Comparison of ENCODE assay signal across 23 mouse cellular contexts in genomic region chr12:107476441-107477291, GRCm38 (mm10). TPM values are rescaled to one million over a fixed set of nuclear protein-coding genes. Genes with fewer than 3 reads are reported as not detected.
DNase-seq lines count a peak whose midpoint lies in the region; ATAC-seq and TF ChIP-seq lines count a peak whose summit lies in the region.
"Had no signal": no experiment of that assay in that cellular context is flagged by ENCODE, and none has a peak within 500 bp of the region (broad histone marks: within the 10 kb centered on the region; RNA-seq: fewer than 3 reads in every experiment).

No protein-coding gene starts in this region.

- no peaks in the 10 kb centered on the region for H3K9me3 ChIP-seq in neural tube, embryonic 12.5 days
- no peaks in the 10 kb centered on the region for H3K9me3 ChIP-seq in hindbrain, embryonic 13.5 days
- H3K9me3 ChIP-seq in midbrain, postnatal 0 days (ENCODE audit: low read length) = no peaks in the 10 kb centered on the region
- H3K9me3 ChIP-seq: liver, embryonic 12.5 days; lung, embryonic 15.5 days had no signal

- H3K4me3 ChIP-seq in neural tube, embryonic 12.5 days = no peak overlapping the region
- no peak overlapping the region for H3K4me3 ChIP-seq in hindbrain, embryonic 13.5 days
- H3K4me3 ChIP-seq in midbrain, postnatal 0 days (ENCODE audit: low read depth, low read length) = no peak overlapping the region
- H3K4me3 ChIP-seq: liver, embryonic 12.5 days; lung, embryonic 15.5 days had no signal

- peak; percentile 45 for DNase-seq in embryo, embryonic 10 days (ENCODE audit: low spot score)
- DNase-seq in embryo, embryonic 9.5 days (ENCODE audit: extremely low spot score) = no peak
- DNase-seq in neural tube, embryonic 10.5 days (ENCODE audit: extremely low spot score, low spot score) = no peak
- peak; percentile 38 for DNase-seq in midbrain, postnatal 0 days (ENCODE audit: low spot score)
- no peak for DNase-seq in thymus, postnatal 4 days
- no peak for DNase-seq in urinary bladder, postnatal 14 days (ENCODE audit: low spot score)
- DNase-seq: cerebellum, adult 11 months; heart, adult 18-20 months; kidney, adult 2 months; kidney, postnatal 25 days; thymus, postnatal 36 days had no signal

- H3K4me1 ChIP-seq in neural tube, embryonic 12.5 days = peaks cover 20% of the 10 kb centered on the region
- H3K4me1 ChIP-seq in hindbrain, embryonic 13.5 days (replicated peaks) = peaks cover 23% of the 10 kb centered on the region
- no peaks in the 10 kb centered on the region for H3K4me1 ChIP-seq in midbrain, postnatal 0 days (ENCODE audit: insufficient read depth, low read length)
- H3K4me1 ChIP-seq: liver, embryonic 12.5 days; lung, embryonic 15.5 days had no signal

- TF ChIP-seq CTCF in midbrain, postnatal 0 days (IDR thresholded peaks at IDR 0.05) = 0 out of 2 replicates have a peak, but pooled peaks have one; percentile 6

- 0 out of 2 replicates have a peak, but pooled peaks have one; percentile 25 for ATAC-seq in neural tube, embryonic 12.5 days (ENCODE audit: low FRiP score, low read depth)
- ATAC-seq in hindbrain, embryonic 13.5 days (ENCODE audit: low FRiP score) = peak; percentile 36; the same call in 1 of the 2 replicates
- ATAC-seq in midbrain, postnatal 0 days (ENCODE audit: low FRiP score) = peak; percentile 23; the same call in 1 of the 2 replicates
- ATAC-seq: liver, embryonic 12.5 days had no signal

- WGBS in neural tube, embryonic 12.5 days = 20% methylated on average over 12 of the region's 12 CpGs
- WGBS in hindbrain, embryonic 13.5 days = 19% methylated on average over 12 of the region's 12 CpGs
- WGBS in midbrain, postnatal 0 days = 26% methylated on average over 12 of the region's 12 CpGs

- H3K27ac ChIP-seq in neural tube, embryonic 12.5 days = 0 out of 2 replicates have a peak overlapping the region, but pooled peaks have one; percentile 26
- no peak overlapping the region for H3K27ac ChIP-seq in hindbrain, embryonic 13.5 days
- H3K27ac ChIP-seq in midbrain, postnatal 0 days (ENCODE audit: low read depth, low read length) = no peak overlapping the region
- H3K27ac ChIP-seq: liver, embryonic 12.5 days; lung, embryonic 15.5 days had no signal

- no peak overlapping the region for H3K9ac ChIP-seq in neural tube, embryonic 12.5 days
- H3K9ac ChIP-seq in hindbrain, embryonic 13.5 days = no peak overlapping the region
- H3K9ac ChIP-seq in midbrain, postnatal 0 days (replicated peaks; ENCODE audit: low read length, poor library complexity, severe bottlenecking) = no peak overlapping the region
- H3K9ac ChIP-seq: liver, embryonic 12.5 days; lung, embryonic 15.5 days had no signal

- no peaks in the 10 kb centered on the region for H3K36me3 ChIP-seq in neural tube, embryonic 12.5 days
- H3K36me3 ChIP-seq in hindbrain, embryonic 13.5 days = no peaks in the 10 kb centered on the region
- H3K36me3 ChIP-seq in midbrain, postnatal 0 days (ENCODE audit: insufficient read depth, low read length) = no peaks in the 10 kb centered on the region
- H3K36me3 ChIP-seq: liver, embryonic 12.5 days; lung, embryonic 15.5 days had no signal

- H3K27me3 ChIP-seq in neural tube, embryonic 12.5 days (replicated peaks) = no peaks in the 10 kb centered on the region
- 0 out of 2 replicates have a peak, but pooled peaks cover 3% of the 10 kb centered on the region for H3K27me3 ChIP-seq in hindbrain, embryonic 13.5 days
- no peaks in the 10 kb centered on the region for H3K27me3 ChIP-seq in midbrain, postnatal 0 days (ENCODE audit: insufficient read depth, low read length)
- H3K27me3 ChIP-seq: CH12.LX; liver, embryonic 12.5 days; lung, embryonic 15.5 days had no signal

- H3K4me2 ChIP-seq in neural tube, embryonic 12.5 days (replicated peaks) = peak overlapping the region; percentile 20
- H3K4me2 ChIP-seq in hindbrain, embryonic 13.5 days = no peak overlapping the region
- no peak overlapping the region for H3K4me2 ChIP-seq in midbrain, postnatal 0 days (ENCODE audit: low read depth, low read length, poor library complexity, severe bottlenecking)
- H3K4me2 ChIP-seq: liver, embryonic 12.5 days; lung, embryonic 15.5 days had no signal

RNA-seq across cellular contexts. Expression of gene 3110018I06Rik, which starts 11.8 kb away (rescaled TPM):
- not detected in 2 replicates for polyA plus RNA-seq in neural tube, embryonic 12.5 days (2016; fragmentation: Nextera tagmentation; extraction: Ambion mirVana)
- polyA plus RNA-seq in hindbrain, embryonic 13.5 days (2015; fragmentation: Nextera tagmentation; extraction: Ambion mirVana) = not detected in 2 replicates
- not detected in 2 replicates for total RNA-seq in midbrain, postnatal 0 days (2014; rRNA removed)
- polyA plus RNA-seq in midbrain, postnatal 0 days (2015; fragmentation: Nextera tagmentation; extraction: Ambion mirVana) = not detected in 2 replicates
- total RNA-seq: adrenal gland, postnatal 4 days; CH12.LX; heart, adult 18-20 months; layer of hippocampus, postnatal 25 days; left cerebral cortex, postnatal 36 days; megakaryocyte progenitor cell, adult 5-6 weeks had no signal
- polyA plus RNA-seq: heart, embryonic 16.5 days; kidney, adult 2 months; liver, embryonic 12.5 days; lung, embryonic 15.5 days; spleen, adult 2 months; stomach, embryonic 16.5 days had no signal

Comparison
In these comparisons a context has a peak if more than half of its experiments do, and no peak if none do; other contexts are left out.
1. DNase-seq: peak in embryo, embryonic 10 days (single experiment) and midbrain, postnatal 0 days (single experiment); none in embryo, embryonic 9.5 days (single experiment), neural tube, embryonic 10.5 days (single experiment), thymus, postnatal 4 days (single experiment) and urinary bladder, postnatal 14 days (single experiment).
2. Peak in every context shown above with its lines, with median percentiles within 50 percentile points of each other: ATAC-seq.